Mouse (Mus musculus) heart, postnatal 36 days (tissue): Measurements from ENCODE around the gene Zfp507. TPM values are rescaled to one million over a fixed set of nuclear protein-coding genes. Genes with fewer than 3 reads are reported as not detected.
A peak's percentile ranks its signal among the peaks of the same experiment; 100 is the strongest.

Experiments
- DNase-seq, 2 experiments: peaks; one replicate each; pipeline ENCODE4 v3.0.0; 2021 to 2022
- intact Hi-C: fragments of 180-260 bp; cut with DNase I; formaldehyde crosslinking; loops from one replicate; pipeline ENCODE4 v1.15.1; 2025
- total RNA-seq, 2 experiments: library from RNA; stranded (reverse); gene quantifications; 2 replicates each; pipeline ENCODE4 v1.2.3; 2021

The Zfp507 gene
- total RNA-seq, 2 experiments from 2014 or later, result 13.7 to 13.8 TPM

- no peak for DNase-seq
- intact Hi-C loops, result loop anchor here (5.0 kb wide), 1 partner anchor 67 kb away; no protein-coding TSS in a partner anchor
Observed at GRCm38 (mm10) chr7:35790201-35790600, 12.6 kb downstream of the Zfp507 start.

DNA sequence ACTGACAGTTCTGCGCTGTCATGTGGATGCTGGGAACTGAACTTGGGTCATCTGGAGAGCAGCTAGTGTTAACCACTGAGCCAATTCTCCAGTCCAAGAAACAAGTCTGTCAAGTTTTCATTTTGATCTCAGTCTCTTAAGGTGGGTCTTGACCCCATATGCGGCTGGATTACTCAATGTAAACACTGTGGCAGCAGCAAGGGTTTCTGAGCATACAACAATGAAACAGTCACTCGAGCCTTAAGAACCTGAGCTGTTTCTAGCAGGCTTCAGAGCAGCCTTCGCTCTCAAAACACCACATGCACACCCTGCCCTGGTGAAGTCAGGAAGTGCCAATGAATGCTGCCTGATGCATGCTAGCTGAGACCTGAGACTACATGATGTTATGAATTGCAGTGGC lies 17.2 kb downstream of the Zfp507 start:
- intact Hi-C loops, result no loop called here
- DNase-seq, result no peak

DNA sequence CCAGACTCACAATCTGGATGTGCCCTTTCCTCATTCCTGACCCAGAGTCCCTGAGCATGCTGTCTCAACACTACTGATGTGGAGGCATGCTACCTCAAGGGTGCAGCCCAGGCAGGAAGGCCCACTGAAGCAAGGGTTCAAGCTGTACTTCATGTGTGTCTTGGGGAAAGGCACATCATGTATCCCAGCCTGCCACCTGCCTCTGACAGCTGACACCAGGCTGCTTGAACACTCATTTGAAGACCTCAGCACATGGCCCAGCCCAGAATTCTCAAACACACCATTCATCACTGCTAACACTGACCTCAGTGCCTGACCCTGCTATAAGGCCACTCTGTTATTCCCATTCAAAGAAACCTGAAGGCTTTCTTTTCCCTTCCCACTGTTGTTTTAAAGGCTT lies 20.6 kb downstream of the Zfp507 start:
- intact Hi-C loops, result no loop called here

GRCm38 (mm10) chr7:35774127-35774526 lies 28.7 kb downstream of the Zfp507 start:
- DNase-seq, result no peak
- intact Hi-C loops, result no loop called here

More for the DNA sequence above, 20.6 kb downstream of the Zfp507 start:
- DNase-seq, result no peak

DNA sequence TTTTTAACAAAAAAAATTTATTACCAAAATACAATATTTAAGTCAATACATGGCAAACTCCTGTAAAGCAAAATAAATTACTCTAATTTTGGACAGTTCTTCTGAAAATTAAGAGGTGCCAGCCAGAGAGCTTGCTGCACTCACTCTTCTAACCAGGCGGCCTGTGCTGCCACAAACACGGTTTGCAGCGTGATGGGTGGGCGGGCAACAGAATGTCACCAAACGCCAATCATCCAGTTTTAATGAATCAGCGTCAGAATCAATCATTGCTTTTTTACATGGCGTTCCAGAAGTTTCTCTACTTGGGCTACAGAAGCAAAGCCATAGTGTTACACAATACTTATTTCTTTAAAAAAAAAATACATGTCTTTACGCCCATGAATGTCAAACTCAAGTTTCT lies 30.5 kb downstream of the Zfp507 start:
- DNase-seq, result no peak
- intact Hi-C loops, result no loop called here

GRCm38 (mm10) chr7:35771106-35771505 lies 31.7 kb downstream of the Zfp507 start:
- no peak for DNase-seq
- intact Hi-C loops, result no loop called here

- DNase-seq, result no peak
- intact Hi-C loops, result no loop called here
Observed at GRCm38 (mm10) chr7:35770122-35770521, 32.7 kb downstream of the Zfp507 start.

DNA sequence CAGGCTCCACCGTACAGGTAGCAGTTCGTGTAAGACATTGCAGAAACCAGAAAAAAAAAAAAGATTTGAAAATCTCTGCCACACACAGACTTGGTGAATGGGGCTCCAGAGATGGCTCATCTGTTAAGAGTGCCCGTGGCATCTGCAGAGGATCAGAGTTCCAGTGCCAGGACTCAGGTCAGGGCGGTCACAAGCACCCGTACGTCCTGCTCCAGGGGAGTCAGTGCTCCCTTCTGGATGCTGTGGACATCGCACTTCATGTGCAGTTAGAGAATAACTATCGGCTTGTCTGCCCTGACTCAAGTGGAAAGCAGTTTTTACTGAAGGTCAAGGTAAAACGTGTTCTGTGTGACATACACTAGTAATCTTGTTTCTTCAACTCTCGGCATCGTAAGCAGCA lies 38.3 kb downstream of the Zfp507 start:
- no peak for DNase-seq
- intact Hi-C loops, result no loop called here

DNA sequence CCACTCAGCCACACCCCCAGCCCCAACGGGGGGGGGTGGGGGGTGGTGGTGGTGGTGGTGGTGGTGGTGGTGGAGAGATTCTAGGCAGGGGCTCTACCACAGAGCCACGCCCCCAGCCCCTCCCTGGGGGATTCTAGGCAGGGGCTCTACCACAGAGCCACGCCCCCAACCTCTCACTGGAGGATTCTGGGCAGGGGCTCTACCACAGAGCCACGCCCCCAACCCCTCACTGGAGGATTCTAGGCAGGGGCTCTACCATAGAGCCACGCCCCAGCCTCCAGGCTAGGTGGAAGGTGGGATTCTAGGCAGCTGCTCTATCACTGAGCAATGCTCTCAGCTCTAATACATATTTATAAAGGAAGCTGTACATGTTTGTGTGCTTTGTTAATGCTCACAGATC lies 41.0 kb downstream of the Zfp507 start:
- no peak for DNase-seq

GRCm38 (mm10) chr7:35759602-35760001 lies 43.2 kb downstream of the Zfp507 start:
- intact Hi-C loops, result loop anchor here (10.0 kb wide), 2 partner anchors 205 to 935 kb away; partner anchors contain the start of genes Nudt19 and Tshz3

More for the DNA sequence above, 41.0 kb downstream of the Zfp507 start:
- intact Hi-C loops, result no loop called here

DNA sequence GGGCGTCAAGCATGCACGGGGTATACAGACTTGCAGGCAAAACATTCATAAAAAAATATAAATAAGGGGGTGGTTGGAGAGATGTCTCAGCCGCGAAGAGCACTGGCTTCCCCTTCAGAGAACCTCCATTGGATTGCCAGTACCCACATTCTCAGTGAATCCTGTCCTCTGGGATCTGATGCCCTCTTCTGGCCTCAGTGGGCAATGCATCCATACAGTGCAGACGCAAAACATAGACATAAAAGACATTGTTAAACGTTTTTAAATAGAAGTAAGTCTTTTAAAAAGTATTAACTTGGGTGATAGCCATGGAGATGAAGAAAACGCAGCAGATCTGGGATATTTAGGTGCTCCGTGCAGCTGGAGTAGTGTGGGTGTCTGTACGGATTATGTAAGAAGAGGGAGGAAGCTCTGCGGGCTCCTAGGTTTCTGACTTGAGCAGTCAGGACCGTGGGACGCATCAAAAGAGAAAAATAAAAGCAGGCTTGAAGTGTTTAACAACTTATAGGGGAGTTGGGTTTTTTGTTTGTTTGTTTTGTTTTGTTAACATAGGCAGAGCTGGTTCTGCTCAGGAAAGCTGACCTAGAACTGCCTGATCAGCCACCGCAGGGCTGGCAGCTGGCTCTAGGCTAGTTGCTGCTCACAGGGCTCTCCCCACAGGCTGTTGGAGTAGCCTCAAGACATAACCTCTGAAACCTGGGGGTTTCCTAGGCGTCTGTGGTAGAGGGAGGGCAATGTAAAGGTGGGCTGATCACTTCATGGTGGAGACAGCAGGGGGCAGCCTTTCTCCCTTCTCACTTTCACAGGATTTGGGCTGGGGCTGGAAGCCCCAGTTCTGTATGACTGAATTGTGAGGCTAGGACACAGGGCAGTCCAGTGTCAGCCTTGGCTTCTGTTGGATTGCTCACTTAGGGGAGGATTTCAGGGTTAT lies 46.0 kb downstream of the Zfp507 start:
- DNase-seq, result no peak
- intact Hi-C loops, result loop anchor here (10.0 kb wide), 2 partner anchors 202 to 938 kb away; partner anchors contain the start of genes Nudt19 and Tshz3

More at GRCm38 (mm10) chr7:35759602-35760001, 43.2 kb downstream of the Zfp507 start:
- DNase-seq, result no peak

GRCm38 (mm10) chr7:35754886-35755168 lies 48.0 kb downstream of the Zfp507 start:
- intact Hi-C loops, result loop anchor here (2.0 to 10.0 kb wide), 4 partner anchors 48 to 940 kb away; partner anchors contain the start of genes Nudt19, Tshz3 and Zfp507
- DNase-seq, result no peak

DNA sequence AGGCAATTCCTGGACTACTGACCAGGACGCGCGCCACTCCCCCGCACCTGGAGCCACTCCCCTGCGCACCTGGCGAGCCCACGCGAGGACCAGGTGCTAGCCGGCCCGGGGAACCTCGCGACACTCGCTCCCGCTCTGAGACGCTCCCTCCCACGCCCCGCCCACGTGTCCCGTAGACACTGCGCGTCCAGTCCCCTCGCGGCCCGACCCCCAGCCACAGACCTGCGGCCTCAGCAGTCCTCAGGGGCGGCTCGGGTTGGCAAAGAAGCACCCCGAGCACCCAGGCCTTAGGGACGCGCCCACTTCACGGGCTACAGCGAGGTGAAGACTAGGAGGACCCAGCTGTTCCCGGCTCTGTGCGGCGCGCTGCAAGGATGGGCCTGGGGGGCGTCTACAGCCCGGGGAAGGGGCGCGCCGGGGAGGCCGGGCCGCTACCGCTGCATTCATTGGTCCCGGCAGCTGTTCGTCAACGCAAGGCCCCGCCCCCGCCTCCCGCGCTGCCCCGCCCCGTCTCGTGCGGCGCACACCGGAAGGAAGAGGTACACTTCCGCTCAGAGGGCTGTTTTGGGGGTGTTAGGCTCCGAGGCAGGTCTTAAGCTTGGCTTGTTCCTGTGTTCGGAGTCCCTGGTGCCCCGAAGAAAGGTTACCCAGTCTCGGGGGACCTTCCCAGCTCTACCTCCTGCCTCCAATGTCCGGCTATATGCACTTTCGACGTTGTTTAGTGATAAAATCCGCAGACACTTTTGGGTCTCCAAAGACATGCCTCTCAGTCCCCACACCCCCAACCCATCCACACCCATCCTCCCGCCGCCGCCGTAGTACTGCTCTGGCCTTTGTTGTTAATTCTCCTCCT lies 48.5 kb downstream of the Zfp507 start, which contains the start of gene Dpy19l3:
Dpy19l3 (minus strand) TSS at position 422 of the 853 bp plus-strand sequence.
- intact Hi-C loops, result loop anchor here (2.0 to 10.0 kb wide), 4 partner anchors 49 to 941 kb away; partner anchors contain the start of genes Nudt19, Tshz3 and Zfp507
- peak; percentile 89 for DNase-seq

DNA sequence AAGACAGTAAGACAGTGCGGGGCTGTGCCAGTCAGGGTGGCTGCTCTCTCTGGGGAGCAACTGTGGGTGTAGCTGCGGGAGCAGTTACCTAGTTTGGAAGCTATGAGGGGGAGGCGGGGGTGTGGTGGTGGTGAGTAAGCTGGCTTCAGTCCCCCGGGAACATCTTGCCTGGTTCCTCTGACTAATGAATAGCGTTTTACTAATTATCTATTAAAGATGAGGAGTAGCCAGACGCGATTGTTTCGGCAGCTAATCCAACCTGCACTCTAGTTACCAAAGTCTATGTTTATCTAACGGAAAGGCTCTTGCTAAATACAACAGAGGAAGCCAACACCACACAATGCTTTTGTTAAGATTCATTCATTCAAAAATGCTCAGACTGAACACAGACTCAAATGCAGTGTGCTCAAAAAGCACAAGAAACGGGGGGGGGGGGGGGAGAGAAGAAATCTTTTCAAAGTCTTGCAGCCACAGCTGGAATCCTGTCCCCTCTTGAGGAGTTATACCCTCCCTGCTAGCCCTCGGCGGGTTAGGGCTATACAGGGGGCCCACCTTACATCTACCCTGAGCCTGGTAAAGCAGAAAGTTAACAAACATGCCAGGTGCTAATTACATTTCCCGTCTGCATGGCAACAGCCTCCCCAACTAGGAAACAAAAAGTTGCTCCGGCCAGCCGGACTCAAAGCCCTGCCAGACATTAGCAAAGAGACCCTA lies 49.3 kb downstream of the Zfp507 start:
- intact Hi-C loops, result loop anchor here (2.0 to 10.0 kb wide), 4 partner anchors 49 to 941 kb away; partner anchors contain the start of genes Nudt19, Tshz3 and Zfp507
- DNase-seq, result peak in 1 of 2 experiments; percentile 9

DNA sequence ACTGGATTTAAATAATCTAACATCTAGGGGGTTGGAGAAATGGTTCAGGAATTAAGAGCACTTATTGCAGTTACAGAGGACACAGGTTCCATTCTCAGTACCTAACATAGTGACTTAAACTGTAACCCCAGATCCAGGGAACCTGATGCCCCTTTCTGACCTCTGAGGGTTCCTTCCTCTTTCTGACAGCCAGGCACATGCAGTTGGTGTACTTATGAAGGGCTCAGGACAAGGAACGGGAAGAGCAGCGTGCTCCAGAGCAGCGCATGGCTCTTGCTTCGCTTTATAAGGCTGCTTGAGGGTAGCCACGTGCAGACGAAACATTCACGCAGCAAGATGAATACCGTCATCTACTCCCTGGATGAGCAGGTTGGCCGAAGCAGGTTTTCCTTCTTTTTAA lies 51.9 kb downstream of the Zfp507 start:
- intact Hi-C loops, result loop anchor here (5.0 to 10.0 kb wide), 3 partner anchors 64 to 944 kb away; partner anchors contain the start of genes Nudt19 and Tshz3
- no peak for DNase-seq

GRCm38 (mm10) chr7:35747397-35747964 lies 55.3 kb downstream of the Zfp507 start:
- no peak for DNase-seq

GRCm38 (mm10) chr7:35746686-35747396 lies 56.0 kb downstream of the Zfp507 start:
- DNase-seq, result no peak
- intact Hi-C loops, result no loop called here

More at GRCm38 (mm10) chr7:35747397-35747964, 55.3 kb downstream of the Zfp507 start:
- intact Hi-C loops, result no loop called here

- intact Hi-C loops, result no loop called here
- DNase-seq, result no peak
Observed at GRCm38 (mm10) chr7:35745281-35745702, 57.5 kb downstream of the Zfp507 start.

DNA sequence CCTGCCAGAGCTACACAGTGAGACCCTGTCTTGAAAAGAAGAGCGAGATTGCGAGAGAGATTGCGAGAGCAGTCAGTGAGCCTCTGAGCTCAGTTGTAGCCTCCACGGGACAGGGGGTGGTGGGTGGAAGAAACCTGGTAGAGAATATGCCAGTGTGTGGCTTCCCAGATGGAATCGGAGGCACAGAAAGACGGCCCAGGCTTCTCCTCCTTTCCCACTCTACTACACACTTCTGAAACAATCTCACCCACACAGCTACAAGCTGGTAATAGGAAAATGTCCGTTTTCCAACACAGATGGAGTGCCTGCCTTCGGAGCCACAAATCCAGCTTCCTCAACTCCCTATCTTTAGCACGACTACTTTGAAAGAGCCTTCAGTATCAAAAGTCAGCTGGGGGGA lies 58.0 kb downstream of the Zfp507 start:
- no peak for DNase-seq
- intact Hi-C loops, result no loop called here
